Comparison of ENCODE assay signal across 9 mouse cellular contexts in the genomic region with DNA sequence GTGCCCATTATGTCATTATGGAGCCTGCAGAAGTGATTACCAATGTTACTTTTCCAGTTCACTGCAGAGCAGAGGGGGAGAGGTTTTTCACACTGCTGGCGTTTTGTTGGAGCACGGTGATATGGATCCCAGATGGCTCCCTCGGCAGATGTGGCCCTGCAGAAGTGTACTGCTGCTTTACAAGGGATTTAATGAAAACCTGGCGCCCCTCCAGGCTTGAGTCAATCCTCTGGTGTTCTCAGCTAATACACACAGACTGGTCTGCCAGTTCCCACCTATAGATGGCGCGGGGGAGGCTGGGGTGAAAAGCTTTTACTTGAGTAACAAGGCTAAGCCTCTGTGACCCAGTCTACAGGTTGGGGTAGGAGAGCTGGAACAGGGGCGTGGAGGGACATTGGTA.
DNase-seq lines count a peak whose midpoint lies in the region; ATAC-seq lines count a peak whose summit lies in the region.
"Had no signal": no experiment of that assay in that cellular context is flagged by ENCODE, and none has a peak within 500 bp of the region (broad histone marks: within the 10 kb centered on the region; RNA-seq: fewer than 3 reads in every experiment).

No protein-coding gene starts in this region.

- no peaks in the 10 kb centered on the region for H3K4me1 ChIP-seq in embryonic facial prominence, embryonic 14.5 days (ENCODE audit: control insufficient read depth, insufficient read depth, low read length)

- peak; percentile 84 for ATAC-seq in embryonic facial prominence, embryonic 14.5 days (ENCODE audit: low read depth)
- no peak for ATAC-seq in monocyte, adult 5-6 weeks (replicated peaks; ENCODE audit: insufficient number of reproducible peaks, low FRiP score, low TSS enrichment, poor library complexity, severe bottlenecking)

- peak; percentile 18 for DNase-seq in kidney, adult 9 months
- DNase-seq in kidney, adult 18-20 months: no peak
- peak; percentile 38 for DNase-seq in ES-CJ7 (ENCODE audit: low read depth, low spot score)
- DNase-seq in embryonic facial prominence, embryonic 14.5 days (ENCODE audit: low spot score): peak; percentile 93
- peak; percentile 72 for DNase-seq in heart, postnatal 4 days
- DNase-seq in retina, adult 2 months (ENCODE audit: low read depth, low spot score): peak; percentile 33
- DNase-seq in frontal cortex, adult 2 months (ENCODE audit: extremely low spot score in 1 of 2, low spot score in 1 of 2): no peak

- H3K27me3 ChIP-seq in embryonic facial prominence, embryonic 14.5 days (replicated peaks; ENCODE audit: control insufficient read depth, insufficient read depth, low read length): no peaks in the 10 kb centered on the region
- H3K27me3 ChIP-seq: heart, embryonic 13.5 days had no signal

- no peaks in the 10 kb centered on the region for H3K36me3 ChIP-seq in embryonic facial prominence, embryonic 14.5 days (ENCODE audit: control insufficient read depth, insufficient read depth, low read length)
- H3K36me3 ChIP-seq: heart, embryonic 13.5 days had no signal

- H3K27ac ChIP-seq in embryonic facial prominence, embryonic 14.5 days (replicated peaks; ENCODE audit: low read depth, low read length): no peak overlapping the region
- H3K27ac ChIP-seq: heart, embryonic 13.5 days had no signal

- H3K9me3 ChIP-seq in embryonic facial prominence, embryonic 14.5 days (ENCODE audit: control insufficient read depth, low read length): no peaks in the 10 kb centered on the region
- H3K9me3 ChIP-seq: heart, embryonic 13.5 days had no signal

- no peak overlapping the region for H3K4me3 ChIP-seq in embryonic facial prominence, embryonic 14.5 days (ENCODE audit: low read depth, low read length)
- H3K4me3 ChIP-seq: heart, embryonic 13.5 days had no signal

- WGBS in embryonic facial prominence, embryonic 14.5 days: 36% methylated on average over 7 of the region's 7 CpGs

- no peak overlapping the region for H3K9ac ChIP-seq in embryonic facial prominence, embryonic 14.5 days (ENCODE audit: low read depth, low read length)
- H3K9ac ChIP-seq: heart, embryonic 13.5 days had no signal

- no peak overlapping the region for H3K4me2 ChIP-seq in embryonic facial prominence, embryonic 14.5 days (ENCODE audit: low read depth, low read length)
- H3K4me2 ChIP-seq: heart, embryonic 13.5 days had no signal

Comparison
In these comparisons a context has a peak if more than half of its experiments do, and no peak if none do; other contexts are left out.
1. DNase-seq: peak in kidney, adult 9 months (single experiment), ES-CJ7 (single experiment), embryonic facial prominence, embryonic 14.5 days (single experiment), heart, postnatal 4 days (single experiment) and retina, adult 2 months (single experiment); none in kidney, adult 18-20 months (single experiment) and frontal cortex, adult 2 months (0 of 2).